In the genomic region with DNA sequence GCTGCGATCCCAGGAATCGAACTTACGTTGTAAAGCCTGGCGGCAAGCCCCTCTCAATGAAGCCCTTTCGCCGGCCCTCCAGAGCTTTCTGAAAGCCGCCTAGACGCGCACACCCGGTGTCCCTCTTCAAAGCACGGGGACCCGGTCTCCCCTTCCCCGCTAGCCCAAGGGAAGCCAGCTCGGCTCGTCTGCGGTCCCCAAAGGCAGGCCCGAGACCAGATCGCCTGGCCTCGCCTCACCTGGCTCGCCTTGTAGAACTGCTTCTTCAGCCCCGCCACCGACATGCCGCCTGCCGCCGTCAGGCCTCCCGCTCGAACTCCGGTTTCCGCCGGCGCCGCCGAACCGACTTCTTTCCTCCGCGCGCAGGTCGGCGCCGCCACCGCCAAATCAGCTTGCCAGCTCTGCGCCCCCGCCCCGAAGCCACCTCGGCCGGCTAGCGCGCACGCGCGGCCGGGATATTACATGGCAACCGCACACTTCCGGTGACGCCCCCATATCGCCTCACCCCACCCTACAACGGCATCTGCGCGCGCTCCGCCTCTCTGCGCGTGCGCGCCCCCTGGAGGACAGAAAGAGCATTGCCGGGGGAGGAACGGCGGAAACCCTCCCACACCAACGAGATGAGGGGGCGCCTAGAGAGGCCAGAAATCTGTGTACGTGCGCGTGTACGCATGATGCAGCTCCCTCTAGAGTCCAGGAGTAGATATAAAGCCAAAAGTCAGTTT, we compare ENCODE assay signal across 8 mouse cellular contexts. TPM values are rescaled to one million over a fixed set of nuclear protein-coding genes. Genes with fewer than 3 reads are reported as not detected.
DNase-seq lines count a peak whose midpoint lies in the region; ATAC-seq lines count a peak whose summit lies in the region.

Sh3gl1 (minus strand) TSS at position 460 of the 725 bp plus-strand sequence.

- H3K9ac ChIP-seq in hindbrain, embryonic 14.5 days: peak within 1 kb of the TSS; percentile 94

- H3K4me2 ChIP-seq in hindbrain, embryonic 14.5 days (replicated peaks): peak within 1 kb of the TSS; percentile 61

- peaks cover 28% of the 10 kb centered on the region for H3K36me3 ChIP-seq in hindbrain, embryonic 14.5 days (replicated peaks; ENCODE audit: control insufficient read depth, insufficient read depth)

- peak; percentile 97 for DNase-seq in R1 (ENCODE audit: low read depth, low spot score)
- DNase-seq in cerebellum, postnatal 25 days: peak; percentile 99 to 100
- peak; percentile 98 to 100 for DNase-seq in frontal cortex, postnatal 25 days (ENCODE audit: low spot score in 2 of 2)
- DNase-seq in hindbrain, embryonic 14.5 days (ENCODE audit: low spot score): peak; percentile 99
- DNase-seq in layer of hippocampus, postnatal 36 days: peak; percentile 100
- DNase-seq in lung, postnatal 36 days: peak; percentile 98
- DNase-seq in retina, postnatal 1 day: peak; percentile 99
- peak; percentile 97 to 98 for DNase-seq in urinary bladder, adult 18-20 months (ENCODE audit: low spot score in 2 of 2)

- peak within 1 kb of the TSS; percentile 91 for H3K27ac ChIP-seq in hindbrain, embryonic 14.5 days

- under 1% methylated on average over 73 of the region's 74 CpGs for WGBS in hindbrain, embryonic 14.5 days

- no peaks in the 10 kb centered on the region for H3K27me3 ChIP-seq in hindbrain, embryonic 14.5 days (ENCODE audit: control insufficient read depth, insufficient read depth, low read length)

- H3K4me3 ChIP-seq in hindbrain, embryonic 14.5 days (replicated peaks; ENCODE audit: low read length): peak within 1 kb of the TSS; percentile 94

- peaks cover 19% of the 10 kb centered on the region; the same call in 1 of the 2 replicates for H3K4me1 ChIP-seq in hindbrain, embryonic 14.5 days (replicated peaks; ENCODE audit: control insufficient read depth, insufficient read depth, low read length)

- H3K9me3 ChIP-seq in hindbrain, embryonic 14.5 days (ENCODE audit: control insufficient read depth, low read length): no peaks in the 10 kb centered on the region

- ATAC-seq in hindbrain, embryonic 14.5 days (ENCODE audit: low FRiP score): peak; percentile 91

RNA-seq across cellular contexts. Expression of gene Sh3gl1, which starts in this region (rescaled TPM):
- 91.1 and 94.1 TPM in 2 replicates for polyA plus RNA-seq in hindbrain, embryonic 14.5 days (2014; fragmentation: Nextera tagmentation; extraction: Ambion mirVana)
- 10 to 100 TPM; 61.5 to 69.6 TPM for total RNA-seq in layer of hippocampus, postnatal 36 days (2021)

Comparison
In these comparisons a context has a peak if more than half of its experiments do, and no peak if none do; other contexts are left out.
1. Peak in every context shown above with its lines: DNase-seq, ATAC-seq, H3K4me3 ChIP-seq and H3K27ac ChIP-seq.